Mouse (Mus musculus) myocyte (in vitro differentiated cells): ENCODE data around the gene Gna14.

Source experiments
- E2F4 ChIP-seq: IDR thresholded peaks from one replicate; pipeline ENCODE4 v1.6.1; 2011; ENCODE audit warnings: mild to moderate bottlenecking, control low read depth, moderate library complexity; ENCODE audit not compliant: insufficient read depth
- POLR2A ChIP-seq: IDR thresholded peaks from one replicate; pipeline ENCODE4 v1.6.1; 2011; ENCODE audit warnings: low read depth, mild to moderate bottlenecking, control low read depth, moderate library complexity; ENCODE audit not compliant: insufficient read length
- POLR2AphosphoS2 ChIP-seq: IDR thresholded peaks from one replicate; pipeline ENCODE4 v1.6.1; 2011; ENCODE audit warnings: low read depth, control low read depth; ENCODE audit not compliant: insufficient read length
- TCF12 ChIP-seq: IDR thresholded peaks from one replicate; pipeline ENCODE4 v1.6.1; 2011; ENCODE audit warnings: mild to moderate bottlenecking, control low read depth; ENCODE audit not compliant: poor library complexity, insufficient read depth, severe bottlenecking
- USF1 ChIP-seq: IDR thresholded peaks from one replicate; pipeline ENCODE4 v1.6.1; 2011; ENCODE audit warnings: low read depth, mild to moderate bottlenecking, control low read depth, moderate library complexity

DNA sequence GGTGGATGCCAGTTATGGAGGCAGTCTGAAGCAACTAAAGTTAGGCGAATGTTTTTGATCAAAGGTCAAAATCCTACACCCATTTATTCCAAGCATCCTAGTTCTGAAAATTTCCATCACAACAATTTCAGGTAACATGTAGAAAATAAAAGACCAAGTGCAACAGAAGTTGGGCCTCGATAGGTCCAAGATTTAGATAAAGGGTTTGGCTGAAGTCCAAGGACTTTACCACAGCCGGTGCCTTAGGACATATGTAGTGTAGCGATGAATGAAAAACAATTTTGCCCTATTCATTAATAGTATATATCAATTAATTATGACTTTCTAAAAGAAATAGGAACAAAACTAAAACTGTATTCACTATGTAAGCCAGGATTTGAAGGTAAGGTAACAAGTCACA lies 187.6 kb downstream of the Gna14 start:
- TF ChIP-seq POLR2A = no peak
- TF ChIP-seq E2F4 = no peak
- TF ChIP-seq TCF12 = no peak
- no peak for TF ChIP-seq USF1
- no peak for TF ChIP-seq POLR2AphosphoS2
